Comparison of ENCODE assay signal across 22 mouse cellular contexts in the genomic region with DNA sequence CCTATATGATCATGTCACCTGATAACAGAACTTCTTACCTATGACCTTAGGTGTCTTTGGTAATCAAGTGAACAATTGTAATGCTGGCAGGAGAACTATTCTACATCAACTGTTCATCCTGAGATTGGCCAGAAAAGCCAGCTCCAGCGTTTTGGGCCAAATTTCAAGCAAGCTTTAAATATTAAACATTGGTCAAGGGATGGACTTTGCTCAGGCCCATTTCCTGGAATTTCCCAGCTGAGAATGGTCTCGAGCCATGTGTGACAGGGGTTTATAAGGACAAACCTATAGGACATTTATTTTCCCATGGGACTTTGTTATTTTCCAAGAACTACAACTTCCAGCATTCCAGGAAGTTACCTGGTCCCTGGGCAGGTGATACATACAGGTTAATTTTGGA.
DNase-seq lines count a peak whose midpoint lies in the region; ATAC-seq and TF ChIP-seq lines count a peak whose summit lies in the region.
"Had no signal": no experiment of that assay in that cellular context is flagged by ENCODE, and none has a peak within 500 bp of the region (broad histone marks: within the 10 kb centered on the region; RNA-seq: fewer than 3 reads in every experiment).

No protein-coding gene starts in this region.

- no peak overlapping the region for H3K4me3 ChIP-seq in kidney, embryonic 15.5 days (replicated peaks)
- H3K4me3 ChIP-seq in kidney, adult 2 months (ENCODE audit: insufficient read depth, low read depth, low read length): no peak overlapping the region
- no peak overlapping the region for H3K4me3 ChIP-seq in kidney, embryonic 16.5 days (ENCODE audit: low read length)

- no peak for TF ChIP-seq POLR2A in kidney, adult 2 months (IDR thresholded peaks at IDR 0.05; ENCODE audit: low read depth, low read length)

- no peak for TF ChIP-seq CTCF in kidney, adult 2 months (conservative IDR thresholded peaks at IDR 0.05; ENCODE audit: insufficient read depth, insufficient read length, low read depth, low read length)

- no peaks in the 10 kb centered on the region for H3K9me3 ChIP-seq in kidney, embryonic 15.5 days (replicated peaks)
- no peaks in the 10 kb centered on the region for H3K9me3 ChIP-seq in kidney, embryonic 16.5 days (ENCODE audit: low read length)
- H3K9me3 ChIP-seq: G1E had no signal

- H3K36me3 ChIP-seq in kidney, embryonic 15.5 days: no peaks in the 10 kb centered on the region
- H3K36me3 ChIP-seq in kidney, adult 2 months (ENCODE audit: control insufficient read depth, insufficient read depth, low read length): no peaks in the 10 kb centered on the region
- H3K36me3 ChIP-seq in kidney, embryonic 16.5 days (ENCODE audit: insufficient read depth, low read length): no peaks in the 10 kb centered on the region
- H3K36me3 ChIP-seq: G1E had no signal

- no peak overlapping the region for H3K4me2 ChIP-seq in kidney, embryonic 15.5 days
- no peak overlapping the region for H3K4me2 ChIP-seq in kidney, embryonic 16.5 days (replicated peaks; ENCODE audit: low read depth, low read length)

- H3K4me1 ChIP-seq in kidney, embryonic 15.5 days: no peaks in the 10 kb centered on the region
- H3K4me1 ChIP-seq in kidney, adult 2 months (ENCODE audit: control insufficient read depth, insufficient read depth, low read length): 0 out of 2 replicates have a peak, but pooled peaks cover 3% of the 10 kb centered on the region
- no peaks in the 10 kb centered on the region for H3K4me1 ChIP-seq in kidney, embryonic 16.5 days (ENCODE audit: insufficient read depth, low read length)

- WGBS in kidney, embryonic 15.5 days: 63% methylated on average over 2 of the region's 2 CpGs
- WGBS in kidney, adult 2 months: 43% methylated on average over 2 of the region's 2 CpGs
- WGBS in kidney, embryonic 16.5 days: 49% methylated on average over 2 of the region's 2 CpGs

- no peak overlapping the region for H3K9ac ChIP-seq in kidney, embryonic 15.5 days
- no peak overlapping the region for H3K9ac ChIP-seq in kidney, embryonic 16.5 days (replicated peaks; ENCODE audit: low read length)

- no peak overlapping the region for H3K27ac ChIP-seq in kidney, embryonic 15.5 days
- no peak overlapping the region for H3K27ac ChIP-seq in kidney, adult 2 months (ENCODE audit: insufficient read depth, low read depth, low read length)
- H3K27ac ChIP-seq in kidney, embryonic 16.5 days (ENCODE audit: low read length): no peak overlapping the region

- no peak for ATAC-seq in kidney, embryonic 15.5 days (replicated peaks; ENCODE audit: low FRiP score)
- no peak for ATAC-seq in kidney, embryonic 16.5 days (ENCODE audit: low FRiP score, low TSS enrichment)
- ATAC-seq: activated CD4-positive, CD25-positive, alpha-beta regulatory T cell, adult 4 months; CD4-positive, CD25-positive, alpha-beta regulatory T cell, adult 4 months; Patski had no signal

- no peaks in the 10 kb centered on the region for H3K27me3 ChIP-seq in kidney, embryonic 15.5 days
- no peaks in the 10 kb centered on the region for H3K27me3 ChIP-seq in kidney, adult 2 months (replicated peaks; ENCODE audit: control insufficient read depth, insufficient read depth, low read length)
- H3K27me3 ChIP-seq in kidney, embryonic 16.5 days (ENCODE audit: insufficient read depth, low read length): no peaks in the 10 kb centered on the region
- H3K27me3 ChIP-seq: CH12.LX, Patski had no signal

- peak; percentile 10 for DNase-seq in kidney, adult 11 months
- peak; percentile 86 for DNase-seq in kidney, adult 2 months
- no peak for DNase-seq in kidney, postnatal 4 days
- peak; percentile 12 to 60 for DNase-seq in kidney, adult 8-10 months
- DNase-seq in kidney, adult 9 months: peak; percentile 61
- DNase-seq in kidney, postnatal 25 days: no peak
- DNase-seq: adrenal gland, adult 2 months; adrenal gland, adult 8-10 months; adrenal gland, postnatal 10 days; adrenal gland, postnatal 14 days; adrenal gland, postnatal 25 days; adrenal gland, postnatal 36 days; B cell, adult 2 months; cerebellum, adult 11 months; cerebellum, adult 11-12 months had no signal

Comparison
In these comparisons a context has a peak if more than half of its experiments do, and no peak if none do; other contexts are left out.
1. DNase-seq: peak in kidney, adult 11 months (single experiment), kidney, adult 2 months (single experiment), kidney, adult 8-10 months (2 of 2) and kidney, adult 9 months (single experiment); none in kidney, postnatal 4 days (0 of 2) and kidney, postnatal 25 days (0 of 2).